Mouse (Mus musculus) thymus, adult 2 months (tissue): ENCODE measurements at regions not wholly inside any gene's neighbourhood (a gene's known extent, or its start where the extent isn't known, plus 50 kb on each side); places are given as distances from the start of the nearest gene placed in this dataset.

ENCODE experiments used
- DNase-seq: peaks from one replicate; pipeline ENCODE4 v3.0.0; 2021
- H3K27ac ChIP-seq: fragments of 200-500 bp; 2 replicates; pipeline ENCODE4 v1.5.1; 2012; ENCODE audit warnings: low read length, control low read depth; ENCODE audit not compliant: control insufficient read depth, insufficient read depth
- H3K27me3 ChIP-seq: fragments of 200-500 bp; 2 replicates; pipeline ENCODE4 v1.6.1; 2012; ENCODE audit warnings: mild to moderate bottlenecking, low read length, moderate library complexity, mixed read lengths; ENCODE audit not compliant: control insufficient read depth, insufficient read depth
- H3K36me3 ChIP-seq: fragments of 200-500 bp; 2 replicates; pipeline ENCODE4 v1.6.1; 2012; ENCODE audit warnings: mild to moderate bottlenecking, low read length, moderate library complexity; ENCODE audit not compliant: control insufficient read depth, insufficient read depth
- H3K4me1 ChIP-seq: fragments of 200-500 bp; replicated peaks from 2 replicates; pipeline ENCODE4 v1.6.1; 2012; ENCODE audit warnings: low read length; ENCODE audit not compliant: control insufficient read depth, insufficient read depth
- H3K4me3 ChIP-seq: fragments of 200-500 bp; 2 replicates; pipeline ENCODE4 v1.5.1; 2012; ENCODE audit warnings: mild to moderate bottlenecking, low read length, control low read depth, moderate library complexity; ENCODE audit not compliant: control insufficient read depth, insufficient read depth
- CTCF ChIP-seq: fragments of 200-500 bp; IDR thresholded peaks from 2 replicates; pipeline ENCODE4 v1.5.1; 2012; ENCODE audit warnings: mild to moderate bottlenecking, control low read depth, low read length, moderate library complexity, borderline replicate concordance; ENCODE audit not compliant: control insufficient read depth, poor library complexity, insufficient read depth; ENCODE audit errors: extremely low read depth
- POLR2A ChIP-seq: fragments of 200-500 bp; IDR thresholded peaks from 2 replicates; pipeline ENCODE4 v1.6.1; 2012; ENCODE audit warnings: mild to moderate bottlenecking, low read length, control low read depth, moderate library complexity; ENCODE audit not compliant: control insufficient read depth, poor library complexity, insufficient read depth; ENCODE audit errors: extremely low read depth
- WGBS: fragments of 180-500 bp; shearing (Covaris S2); methylation state at CpG from one replicate; pipeline ENCODE4 v1.1.7; 2018; 5-methylcytosine and 5-hydroxymethylcytosine counted together

- no peak for DNase-seq
- H3K4me1 ChIP-seq = no peaks in the 10 kb centered on the region
- TF ChIP-seq POLR2A (no peak), CTCF (no peak)
- H3K27me3 ChIP-seq = no peaks in the 10 kb centered on the region
- WGBS = 75% methylated on average over 4 of the region's 4 CpGs
- no peak overlapping the region for H3K4me3 ChIP-seq
- H3K36me3 ChIP-seq = no peaks in the 10 kb centered on the region
- H3K27ac ChIP-seq = no peak overlapping the region
These were observed 379.6 kb upstream of the Kazn start for GRCm38 (mm10) chr4:142618770-142619169.

GRCm38 (mm10) chr4:142617676-142618075, 378.5 kb upstream of the Kazn start:
- no peak for DNase-seq
- TF ChIP-seq POLR2A = no peak
- no peak for TF ChIP-seq CTCF
- H3K36me3 ChIP-seq = no peaks in the 10 kb centered on the region
- no peak overlapping the region for H3K4me3 ChIP-seq
- no peaks in the 10 kb centered on the region for H3K27me3 ChIP-seq
- H3K4me1 ChIP-seq = no peaks in the 10 kb centered on the region
- 64% methylated on average over 5 of the region's 5 CpGs for WGBS
- no peak overlapping the region for H3K27ac ChIP-seq

GRCm38 (mm10) chr4:142616901-142617300, 377.7 kb upstream of the Kazn start:
- no peak for DNase-seq
- 87% methylated on average over 7 of the region's 7 CpGs for WGBS
- Histone ChIP-seq H3K4me1 (no peaks in the 10 kb centered on the region), H3K36me3 (no peaks in the 10 kb centered on the region), H3K27me3 (no peaks in the 10 kb centered on the region), H3K27ac (no peak overlapping the region), H3K4me3 (no peak overlapping the region)
- TF ChIP-seq POLR2A (no peak), CTCF (no peak)

- H3K36me3 ChIP-seq = no peaks in the 10 kb centered on the region
- no peaks in the 10 kb centered on the region for H3K4me1 ChIP-seq
- 74% methylated on average over 3 of the region's 3 CpGs for WGBS
- H3K27me3 ChIP-seq = no peaks in the 10 kb centered on the region
- TF ChIP-seq CTCF (no peak), POLR2A (no peak)
- no peak for DNase-seq
- H3K4me3 ChIP-seq = no peak overlapping the region
- H3K27ac ChIP-seq = no peak overlapping the region
These were observed 365.9 kb upstream of the Kazn start for GRCm38 (mm10) chr4:142605098-142605497.

GRCm38 (mm10) chr4:142597214-142597613, 358.0 kb upstream of the Kazn start:
- Histone ChIP-seq H3K4me3 (no peak overlapping the region), H3K36me3 (no peaks in the 10 kb centered on the region), H3K4me1 (no peaks in the 10 kb centered on the region), H3K27ac (no peak overlapping the region), H3K27me3 (no peaks in the 10 kb centered on the region)
- no peak for DNase-seq
- no peak for TF ChIP-seq CTCF
- no peak for TF ChIP-seq POLR2A
- 83% methylated on average over 4 of the region's 4 CpGs for WGBS

GRCm38 (mm10) chr4:142589084-142589741, 350.0 kb upstream of the Kazn start:
- TF ChIP-seq POLR2A (no peak), CTCF (no peak)
- no peaks in the 10 kb centered on the region for H3K27me3 ChIP-seq
- WGBS = 87% methylated on average over 7 of the region's 7 CpGs
- no peaks in the 10 kb centered on the region for H3K36me3 ChIP-seq
- no peaks in the 10 kb centered on the region for H3K4me1 ChIP-seq
- H3K27ac ChIP-seq = no peak overlapping the region
- H3K4me3 ChIP-seq = no peak overlapping the region
- DNase-seq = no peak

GRCm38 (mm10) chr4:142588418-142589083, 349.4 kb upstream of the Kazn start:
- DNase-seq = no peak
- WGBS = 90% methylated on average over 24 of the region's 24 CpGs
- Histone ChIP-seq H3K4me3 (no peak overlapping the region), H3K36me3 (no peaks in the 10 kb centered on the region), H3K27me3 (no peaks in the 10 kb centered on the region), H3K27ac (no peak overlapping the region), H3K4me1 (no peaks in the 10 kb centered on the region)
- TF ChIP-seq POLR2A = no peak
- no peak for TF ChIP-seq CTCF
